Mouse (Mus musculus): ENCODE measurements around the gene Ank2.

The Ank2 gene

GRCm38 (mm10) chr3:127225799-127226730, 273.1 kb downstream of the Ank2 start:
- peak; percentile 71 to 73 for DNase-seq

GRCm38 (mm10) chr3:127225167-127225798, 273.9 kb downstream of the Ank2 start:
- DNase-seq = peak in 1 of 2 experiments; percentile 67

GRCm38 (mm10) chr3:127224315-127225166, 274.6 kb downstream of the Ank2 start:
- DNase-seq = peak; percentile 43 to 53

GRCm38 (mm10) chr3:127222086-127222485, 277.1 kb downstream of the Ank2 start:
- DNase-seq = no peak

GRCm38 (mm10) chr3:127220859-127221258, 278.3 kb downstream of the Ank2 start:
- DNase-seq = no peak

GRCm38 (mm10) chr3:127213534-127213933, 285.6 kb downstream of the Ank2 start:
- no peak for DNase-seq

- DNase-seq = no peak
Observed at GRCm38 (mm10) chr3:127211119-127211518, 288.0 kb downstream of the Ank2 start.

- DNase-seq = no peak
Observed at GRCm38 (mm10) chr3:127210552-127210951, 288.6 kb downstream of the Ank2 start.

- DNase-seq = no peak
Observed at GRCm38 (mm10) chr3:127208871-127209270, 290.3 kb downstream of the Ank2 start.

GRCm38 (mm10) chr3:127205883-127206434, 293.2 kb downstream of the Ank2 start:
- DNase-seq = peak; percentile 75 to 78

- no peak for DNase-seq
Observed at GRCm38 (mm10) chr3:127202484-127203115, 296.6 kb downstream of the Ank2 start.

GRCm38 (mm10) chr3:127200789-127201188, 298.4 kb downstream of the Ank2 start:
- DNase-seq = peak in 1 of 2 experiments; percentile 70

GRCm38 (mm10) chr3:127199112-127199665, 300.0 kb downstream of the Ank2 start:
- DNase-seq = no peak

- peak; percentile 81 to 87 for DNase-seq
Observed at GRCm38 (mm10) chr3:127198656-127199055, 300.5 kb downstream of the Ank2 start.

GRCm38 (mm10) chr3:127188789-127189128, 310.4 kb downstream of the Ank2 start:
- peak; percentile 72 to 78 for DNase-seq

- DNase-seq = peak; percentile 44 to 67
Observed at GRCm38 (mm10) chr3:127188086-127188788, 310.9 kb downstream of the Ank2 start.

GRCm38 (mm10) chr3:127187081-127187480, 312.1 kb downstream of the Ank2 start:
- no peak for DNase-seq

- no peak for DNase-seq
Observed at GRCm38 (mm10) chr3:127186239-127186638, 312.9 kb downstream of the Ank2 start.

- DNase-seq = peak; percentile 42 to 59
Observed at GRCm38 (mm10) chr3:127183998-127184753, 315.0 kb downstream of the Ank2 start.

GRCm38 (mm10) chr3:127172697-127173096, 326.5 kb downstream of the Ank2 start:
- DNase-seq = no peak

All from cerebellum, postnatal 36 days (tissue).